Mouse (Mus musculus) hindbrain, embryonic 14.5 days (tissue): ENCODE measurements around the gene BC107364. TPM values are rescaled to one million over a fixed set of nuclear protein-coding genes. Genes with fewer than 3 reads are reported as not detected.
"Not testable (repeated sequence)": the region's sequence is repeated elsewhere in the genome, so short reads cannot be mapped to it uniquely, and the experiment has no call there.

Experiments used
- ATAC-seq: fragments of 200-750 bp; cut with Nextera tagmentation; 2 replicates; pipeline ENCODE4 v1.8.0; 2017; ENCODE audit warnings: moderate number of reproducible peaks, mild to moderate bottlenecking, moderate TSS enrichment, moderate library complexity; ENCODE audit not compliant: low FRiP score
- DNase-seq: peaks from one replicate; pipeline ENCODE4 v3.0.0-alpha.2; 2015; ENCODE audit warnings: low spot score
- H3K27ac ChIP-seq: fragments of 300-500 bp; sonication (generic); 2 replicates; pipeline ENCODE4 v1.5.1; 2014; ENCODE audit warnings: mild to moderate bottlenecking, moderate library complexity
- H3K27me3 ChIP-seq: fragments of 300-500 bp; sonication (generic); 2 replicates; pipeline ENCODE4 v1.6.1; 2014; ENCODE audit warnings: mild to moderate bottlenecking, low read length, mixed read lengths; ENCODE audit not compliant: control insufficient read depth, insufficient read depth
- H3K36me3 ChIP-seq: fragments of 300-500 bp; sonication (generic); replicated peaks from 2 replicates; pipeline ENCODE4 v1.6.1; 2014; ENCODE audit not compliant: control insufficient read depth, insufficient read depth
- H3K4me1 ChIP-seq: fragments of 300-500 bp; sonication (generic); replicated peaks from 2 replicates; pipeline ENCODE4 v1.6.1; 2014; ENCODE audit warnings: antibody characterized with exemption, low read length, mixed read lengths; ENCODE audit not compliant: control insufficient read depth, insufficient read depth
- H3K4me2 ChIP-seq: fragments of 300-500 bp; sonication (generic); replicated peaks from 2 replicates; pipeline ENCODE4 v1.6.1; 2014; ENCODE audit warnings: mild to moderate bottlenecking, moderate library complexity
- H3K4me3 ChIP-seq: fragments of 300-500 bp; sonication (generic); replicated peaks from 2 replicates; pipeline ENCODE4 v1.5.1; 2014; ENCODE audit warnings: mild to moderate bottlenecking, low read length
- H3K9ac ChIP-seq: fragments of 300-500 bp; sonication (generic); 2 replicates; pipeline ENCODE4 v1.6.1; 2014
- H3K9me3 ChIP-seq: fragments of 300-500 bp; sonication (generic); 2 replicates; pipeline ENCODE4 v1.6.1; 2016; ENCODE audit warnings: low read length; ENCODE audit not compliant: control insufficient read depth
- WGBS: fragments of 180-500 bp; shearing (Covaris S2); extraction: QIAGEN DNeasy Blood & Tissue Kit; methylation state at CpG from one replicate; pipeline ENCODE4 v1.1.7; 2014; 5-methylcytosine and 5-hydroxymethylcytosine counted together
- polyA plus RNA-seq: library from polyadenylated mRNA; unstranded; fragments of >200 nt; fragmentation: Nextera tagmentation; extraction: Ambion mirVana; gene quantifications from 2 replicates; pipeline ENCODE4 v1.2.1, GENCODE M21; 2014

BC107364 gene
- not detected in 2 replicates for polyA plus RNA-seq

DNA sequence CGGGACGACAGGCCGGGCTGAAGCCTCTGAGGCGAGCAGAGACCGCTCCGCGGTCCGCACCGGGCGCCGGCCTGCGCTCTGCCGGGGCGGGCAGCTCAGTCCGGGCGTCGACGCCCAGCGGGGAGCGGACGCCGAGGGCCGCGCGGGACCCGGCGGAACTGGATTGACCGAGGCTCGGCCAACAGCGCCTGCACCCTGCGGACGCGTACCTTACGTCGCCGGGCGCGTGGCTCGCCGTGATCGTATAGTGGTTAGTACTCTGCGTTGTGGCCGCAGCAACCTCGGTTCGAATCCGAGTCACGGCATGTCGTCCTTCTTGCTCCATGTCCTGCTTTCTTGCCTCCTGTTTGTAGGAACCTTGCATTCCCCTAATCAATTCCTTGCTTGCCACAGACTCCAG is at the start of gene BC107364:
Gene BC107364, minus strand, starts transcription at position 45 of the 400 bp plus-strand sequence.
- H3K4me1 ChIP-seq, H3K9ac ChIP-seq, ATAC-seq, H3K36me3 ChIP-seq, DNase-seq, H3K4me3 ChIP-seq, H3K4me2 ChIP-seq, H3K9me3 ChIP-seq, H3K27ac ChIP-seq: not testable (repeated sequence)
- WGBS, result no CpG with 5 or more reads among the region's 48 CpGs
- H3K27me3 ChIP-seq, result peaks cover 16% of the 10 kb centered on the region

DNA sequence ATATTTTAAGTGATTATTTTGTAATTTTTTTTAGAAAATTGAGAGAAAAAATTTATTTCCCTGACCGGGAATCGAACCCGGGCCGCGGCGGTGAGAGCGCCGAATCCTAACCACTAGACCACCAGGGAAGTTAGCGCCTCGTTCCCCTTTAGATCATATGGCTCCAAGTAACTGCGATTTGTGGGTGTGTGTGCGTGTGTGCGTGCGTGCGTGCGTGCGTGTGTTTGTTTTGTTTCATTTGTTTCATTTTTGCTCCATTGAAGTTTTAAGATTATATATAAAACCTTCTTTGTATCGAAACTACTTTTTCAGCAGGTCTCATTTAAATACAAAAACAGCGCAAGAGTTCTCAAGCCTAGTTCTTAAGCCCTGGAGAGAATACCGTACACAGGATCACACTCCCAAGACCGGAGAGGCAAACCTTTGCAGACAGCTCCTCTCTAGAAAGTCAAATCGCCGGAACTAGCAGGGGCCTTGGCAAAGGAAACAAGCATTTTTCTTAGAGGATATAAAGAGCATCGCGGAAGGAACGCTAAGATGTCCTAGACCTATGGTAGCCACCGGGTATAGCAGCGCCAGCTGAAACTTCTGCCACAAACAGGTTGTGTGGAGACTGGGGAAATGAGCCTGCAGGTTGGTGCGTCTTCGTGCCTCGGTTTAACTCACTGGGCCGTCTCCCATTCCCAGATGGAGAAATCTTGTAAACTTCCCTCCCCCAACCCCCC is 49.4 kb upstream of the BC107364 start:
- H3K4me1 ChIP-seq, result no peaks in the 10 kb centered on the region; the same call in 1 of the 2 replicates
- WGBS, result under 1% methylated on average over 32 of the region's 32 CpGs
- H3K9me3 ChIP-seq, result no peaks in the 10 kb centered on the region

DNA sequence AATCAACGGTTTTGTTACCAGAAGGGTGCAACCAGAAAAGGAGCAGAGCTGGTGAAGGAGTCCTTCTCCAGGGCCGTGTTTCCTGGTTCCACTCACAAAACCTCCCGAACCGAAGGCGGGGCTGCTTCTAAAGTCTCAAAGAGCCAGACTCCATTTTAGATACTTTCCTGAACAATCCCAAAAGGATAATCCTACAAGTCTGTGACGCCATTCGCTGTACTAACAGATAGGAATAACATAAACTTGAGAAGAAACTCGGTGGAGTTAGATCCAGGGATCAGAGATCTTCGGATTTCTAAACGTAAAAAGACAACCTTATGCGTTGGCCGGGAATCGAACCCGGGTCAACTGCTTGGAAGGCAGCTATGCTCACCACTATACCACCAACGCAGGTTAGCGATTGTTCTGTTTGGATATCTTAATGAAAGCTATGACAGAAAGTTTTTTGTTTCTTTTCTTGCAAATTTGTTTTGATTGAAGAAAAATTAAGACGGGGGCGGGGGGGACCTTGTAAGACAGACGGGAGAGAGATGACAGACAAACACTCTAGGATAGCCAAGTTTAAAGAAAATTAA is 48.7 kb upstream of the BC107364 start:
- H3K27ac ChIP-seq, result peak overlapping the region; percentile 84
- under 1% methylated on average over 19 of the region's 19 CpGs for WGBS
- peak; percentile 74 for ATAC-seq

More for the DNA sequence above, 49.4 kb upstream of the BC107364 start:
- H3K4me2 ChIP-seq, result peak overlapping the region; percentile 99
- peak; percentile 69 for ATAC-seq
- peak overlapping the region; percentile 59 for H3K4me3 ChIP-seq
- no peaks in the 10 kb centered on the region for H3K27me3 ChIP-seq
- peak overlapping the region; percentile 72 for H3K27ac ChIP-seq
- peak overlapping the region; percentile 56 for H3K9ac ChIP-seq
- peak; percentile 99 for DNase-seq
- H3K36me3 ChIP-seq, result no peaks in the 10 kb centered on the region

DNA sequence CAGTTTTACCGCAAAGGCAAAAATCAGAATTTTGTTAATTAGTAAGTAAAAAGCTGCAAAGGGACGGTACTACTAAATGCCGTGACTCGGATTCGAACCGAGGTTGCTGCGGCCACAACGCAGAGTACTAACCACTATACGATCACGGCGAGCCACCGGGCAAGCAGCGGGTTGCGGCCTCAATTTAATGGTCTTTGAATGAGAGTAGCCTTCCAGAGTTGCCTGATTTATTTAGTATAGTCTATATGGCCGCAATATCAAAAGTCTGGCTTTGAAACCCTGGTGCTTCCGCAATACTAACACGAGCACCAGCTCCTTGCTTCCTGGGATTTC is 48.1 kb upstream of the BC107364 start:
- Histone ChIP-seq H3K9ac (peak overlapping the region; percentile 71), H3K4me3 (peak overlapping the region; percentile 59), H3K27me3 (no peaks in the 10 kb centered on the region), H3K27ac (peak overlapping the region; percentile 84), H3K36me3 (no peaks in the 10 kb centered on the region), H3K9me3 (no peaks in the 10 kb centered on the region), H3K4me1 (peaks cover 3% of the 10 kb centered on the region; the same call in 1 of the 2 replicates), H3K4me2 (peak overlapping the region; percentile 70)
- under 1% methylated on average over 17 of the region's 17 CpGs for WGBS
- ATAC-seq, result peak; percentile 79
- DNase-seq, result peak; percentile 100

More for the DNA sequence above, 48.7 kb upstream of the BC107364 start:
- peak overlapping the region; percentile 59 for H3K4me3 ChIP-seq
- H3K9me3 ChIP-seq, result no peaks in the 10 kb centered on the region
- peak overlapping the region; percentile 60 for H3K9ac ChIP-seq
- no peaks in the 10 kb centered on the region for H3K27me3 ChIP-seq
- peak; percentile 96 for DNase-seq
- peak overlapping the region; percentile 70 for H3K4me2 ChIP-seq
- H3K36me3 ChIP-seq, result no peaks in the 10 kb centered on the region
- H3K4me1 ChIP-seq, result peaks cover 3% of the 10 kb centered on the region; the same call in 1 of the 2 replicates

DNA sequence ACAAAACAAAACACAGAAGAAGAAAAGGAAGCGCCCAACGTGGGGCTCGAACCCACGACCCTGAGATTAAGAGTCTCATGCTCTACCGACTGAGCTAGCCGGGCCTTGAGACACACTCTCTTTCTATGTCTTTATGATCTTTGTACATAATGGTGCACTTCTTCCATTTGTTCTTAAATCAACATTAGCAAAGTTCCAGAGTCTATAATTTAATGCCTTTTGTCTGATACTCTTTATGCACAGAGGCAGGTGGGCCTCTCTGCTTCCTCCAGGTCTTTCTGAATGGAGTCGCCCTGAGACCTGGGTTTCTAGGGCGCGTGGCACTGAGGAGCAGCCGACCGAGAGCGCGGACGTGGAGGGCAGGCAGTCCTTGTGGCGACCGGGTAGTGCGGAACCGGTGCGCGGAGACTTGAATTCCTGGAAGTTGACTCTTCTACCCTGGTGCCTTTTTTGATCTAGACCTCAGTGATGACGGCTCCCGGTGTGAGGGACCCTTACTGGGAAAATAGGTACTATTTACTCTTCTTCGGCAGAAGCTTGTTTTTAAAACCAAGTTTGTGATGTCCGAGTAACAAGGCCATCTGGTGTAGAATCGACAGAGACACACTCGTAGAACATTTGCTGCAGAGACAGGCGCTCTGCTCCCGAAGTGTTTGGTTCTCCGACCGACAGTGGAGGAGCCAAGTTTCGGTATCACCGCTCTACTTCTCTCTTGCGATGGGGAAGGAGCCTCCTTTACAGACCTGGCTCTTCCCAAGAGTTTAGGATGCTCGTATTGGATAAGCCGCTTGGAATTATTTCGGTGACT is 47.6 kb upstream of the BC107364 start:
- Histone ChIP-seq H3K9ac (peak overlapping the region; percentile 71), H3K4me3 (peak overlapping the region; percentile 59), H3K4me2 (peak overlapping the region; percentile 70), H3K9me3 (no peaks in the 10 kb centered on the region), H3K27ac (peak overlapping the region; percentile 69), H3K36me3 (no peaks in the 10 kb centered on the region), H3K27me3 (no peaks in the 10 kb centered on the region), H3K4me1 (peaks cover 3% of the 10 kb centered on the region; the same call in 1 of the 2 replicates)
- DNase-seq (peak; percentile 98), ATAC-seq (peak; percentile 53)
- under 1% methylated on average over 36 of the region's 36 CpGs for WGBS

DNA sequence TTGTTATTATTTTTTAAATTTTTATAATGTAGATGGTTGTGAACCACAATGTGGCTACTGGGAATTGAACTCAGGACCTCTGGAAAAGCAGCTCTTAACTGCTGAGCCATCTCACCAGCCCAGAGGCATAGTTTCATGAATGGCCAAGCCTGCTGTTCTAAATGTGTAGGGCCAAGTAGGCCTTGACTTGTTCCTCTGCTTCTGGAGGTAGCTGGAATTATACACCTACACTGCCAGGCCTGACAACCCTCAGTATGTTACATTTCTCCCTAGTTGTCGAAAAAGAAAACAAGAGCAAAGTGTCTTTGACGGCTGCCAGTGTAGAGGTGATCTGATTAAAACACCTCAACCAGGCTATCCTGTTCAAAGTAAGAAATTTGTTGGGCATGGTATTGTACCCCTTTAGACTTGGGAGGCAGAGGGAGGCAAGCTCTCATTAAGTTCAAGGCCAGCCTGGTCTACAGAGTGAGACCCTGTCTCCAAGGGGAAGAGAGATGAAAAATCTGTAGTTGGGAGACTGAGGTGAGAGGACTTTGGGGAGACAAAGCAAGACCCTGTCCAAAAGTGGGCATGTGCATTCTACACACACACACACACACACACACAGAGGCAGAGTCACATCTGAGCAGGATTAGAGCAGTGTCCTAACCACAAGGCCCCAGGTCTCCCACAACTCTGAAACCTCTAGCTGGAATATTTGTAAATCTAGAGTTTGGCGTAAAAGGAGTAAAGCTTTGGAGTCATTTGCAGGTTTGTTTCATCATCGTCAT is 46.6 kb upstream of the BC107364 start:
- peak overlapping the region; percentile 70; the same call in 1 of the 2 replicates for H3K4me2 ChIP-seq
- H3K27me3 ChIP-seq, result no peaks in the 10 kb centered on the region
- no peak overlapping the region for H3K27ac ChIP-seq
- 84% methylated on average over 4 of the region's 4 CpGs for WGBS
- no peak overlapping the region for H3K9ac ChIP-seq
- ATAC-seq (no peak), DNase-seq (no peak)
- no peaks in the 10 kb centered on the region for H3K9me3 ChIP-seq
- H3K4me3 ChIP-seq, result peak overlapping the region; percentile 59
- no peaks in the 10 kb centered on the region for H3K36me3 ChIP-seq
- H3K4me1 ChIP-seq, result peaks cover 3% of the 10 kb centered on the region; the same call in 1 of the 2 replicates

DNA sequence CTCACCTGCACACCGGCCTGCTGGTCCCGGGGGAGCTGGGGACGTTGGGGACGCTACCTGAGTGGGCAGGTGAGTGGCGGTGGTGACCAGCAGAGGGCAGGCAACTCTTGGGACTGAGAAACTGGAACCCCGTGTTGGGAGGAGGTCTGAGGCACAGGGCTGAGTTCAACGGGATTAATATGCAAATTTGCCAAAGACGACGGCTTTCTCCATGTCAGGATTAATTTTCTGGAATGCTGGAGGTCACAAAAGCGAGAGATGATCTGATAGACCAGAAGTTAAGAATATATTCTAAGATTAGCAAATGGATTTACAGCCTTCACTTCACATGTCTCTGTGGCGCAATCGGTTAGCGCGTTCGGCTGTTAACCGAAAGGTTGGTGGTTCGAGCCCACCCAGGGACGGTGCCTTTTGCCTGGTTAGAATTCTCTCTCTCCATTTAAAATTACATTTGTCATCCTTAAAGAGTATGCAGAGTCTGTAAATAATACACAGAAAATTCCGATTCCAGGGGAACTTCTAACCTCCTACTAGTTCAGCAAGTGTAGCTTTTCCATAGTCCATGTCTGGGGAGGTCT is 45.4 kb upstream of the BC107364 start:
- DNase-seq, result peak; percentile 92
- Histone ChIP-seq H3K4me3 (peak overlapping the region; percentile 53), H3K4me2 (peak overlapping the region; percentile 76), H3K9me3 (no peaks in the 10 kb centered on the region), H3K27ac (0 out of 2 replicates have a peak overlapping the region, but pooled peaks have one; percentile 3), H3K36me3 (no peaks in the 10 kb centered on the region), H3K27me3 (no peaks in the 10 kb centered on the region), H3K9ac (peak overlapping the region; percentile 56), H3K4me1 (peaks cover 3% of the 10 kb centered on the region; the same call in 1 of the 2 replicates)
- peak; percentile 40; the same call in 1 of the 2 replicates for ATAC-seq
- WGBS, result under 1% methylated on average over 19 of the region's 19 CpGs

DNA sequence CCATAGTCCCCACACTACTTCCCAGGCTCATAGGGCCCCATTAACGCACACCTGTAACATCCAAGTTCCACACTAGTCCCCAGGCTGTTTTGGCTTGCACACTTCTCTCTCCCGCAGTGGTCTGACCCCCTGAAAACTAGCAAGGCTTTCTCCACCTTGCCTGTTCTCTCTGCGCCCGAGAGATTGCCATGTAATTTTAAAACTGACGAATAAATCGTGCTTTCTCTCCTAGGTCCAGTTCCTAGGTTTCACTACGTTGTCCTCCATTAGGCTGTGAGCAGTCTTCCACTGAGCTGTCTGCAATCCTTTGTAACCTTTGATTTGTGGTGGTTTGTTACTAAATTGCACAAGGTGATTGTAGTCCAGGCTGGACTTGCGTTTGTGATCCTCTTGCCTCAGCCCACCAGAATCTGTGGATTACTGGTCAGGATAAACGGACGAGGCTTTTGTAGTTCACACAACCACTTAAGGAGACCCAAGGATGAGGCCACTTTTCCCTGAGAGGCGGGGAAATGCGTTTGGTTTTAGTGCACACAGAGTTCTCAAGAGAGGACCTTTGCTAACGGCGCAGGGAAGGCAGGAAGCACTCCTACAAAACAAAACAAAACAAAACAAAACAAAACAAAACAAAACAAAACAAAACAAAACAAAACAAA is 44.6 kb upstream of the BC107364 start:
- peak overlapping the region; percentile 76 for H3K4me2 ChIP-seq
- not testable (repeated sequence) for DNase-seq, H3K27me3 ChIP-seq, H3K36me3 ChIP-seq, H3K27ac ChIP-seq, H3K9me3 ChIP-seq, ATAC-seq, H3K4me1 ChIP-seq
- 15% methylated on average over 14 of the region's 14 CpGs for WGBS
- H3K4me3 ChIP-seq, result peak overlapping the region; percentile 53
- H3K9ac ChIP-seq, result peak overlapping the region; percentile 56
